Mouse (Mus musculus): Measurements from ENCODE around the gene Fam71a. TPM values are rescaled to one million over a fixed set of nuclear protein-coding genes. Genes with fewer than 3 reads are reported as not detected.
A peak's percentile ranks its signal among the peaks of the same experiment; 100 is the strongest.

Gene Fam71a
- not detected for polyA plus RNA-seq (2017; shearing (Covaris generic))

- ATAC-seq: no peak
Observed at GRCm38 (mm10) chr1:191164717-191165116, at the start of gene Fam71a. TSS of gene Fam71a (minus strand) at chr1:191164817.

- ATAC-seq: no peak
Observed at GRCm38 (mm10) chr1:191211096-191211495, 46.5 kb upstream of the Fam71a start.

GRCm38 (mm10) chr1:191205791-191206190 lies 41.2 kb upstream of the Fam71a start:
- ATAC-seq: no peak

DNA sequence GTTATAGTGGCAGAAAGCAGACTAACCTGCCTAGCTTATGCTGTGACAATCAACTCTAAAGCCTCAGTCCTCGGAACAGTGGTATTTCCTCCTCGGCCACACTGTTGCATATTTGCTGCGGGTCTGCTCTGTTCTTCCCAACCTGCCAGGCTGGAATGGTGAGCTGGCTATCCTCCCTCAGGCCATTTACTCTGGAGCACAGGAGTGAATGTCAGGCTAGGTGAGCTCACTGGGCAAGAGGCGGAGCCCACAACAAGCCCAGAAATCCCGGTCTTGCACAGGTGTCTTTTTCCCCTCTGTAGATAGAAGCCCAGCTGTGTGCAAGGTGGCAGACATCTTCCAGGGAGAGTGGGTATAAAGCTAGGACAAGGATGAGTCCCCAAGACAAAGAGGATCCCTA lies 40.3 kb upstream of the Fam71a start:
- no peak for ATAC-seq

DNA sequence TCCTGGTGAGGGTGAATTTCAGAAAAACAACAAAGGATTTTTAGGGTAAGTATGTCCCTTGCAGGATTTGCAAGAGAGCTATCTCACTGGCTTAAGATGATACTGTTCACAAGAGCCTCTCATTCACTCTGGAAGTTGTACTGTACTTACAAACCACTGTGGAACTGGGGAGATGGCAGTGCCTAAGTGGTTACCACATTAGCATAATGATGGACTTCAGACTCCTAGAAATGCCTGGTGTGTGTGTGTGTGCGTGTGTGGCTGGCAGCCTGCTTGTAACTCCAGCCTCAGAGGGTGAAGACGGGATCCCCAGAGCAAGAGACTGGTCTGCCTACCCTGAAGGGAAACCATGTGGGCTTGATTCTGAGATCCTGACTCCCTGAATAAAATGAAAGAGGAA lies 38.9 kb upstream of the Fam71a start:
- no peak for ATAC-seq

DNA sequence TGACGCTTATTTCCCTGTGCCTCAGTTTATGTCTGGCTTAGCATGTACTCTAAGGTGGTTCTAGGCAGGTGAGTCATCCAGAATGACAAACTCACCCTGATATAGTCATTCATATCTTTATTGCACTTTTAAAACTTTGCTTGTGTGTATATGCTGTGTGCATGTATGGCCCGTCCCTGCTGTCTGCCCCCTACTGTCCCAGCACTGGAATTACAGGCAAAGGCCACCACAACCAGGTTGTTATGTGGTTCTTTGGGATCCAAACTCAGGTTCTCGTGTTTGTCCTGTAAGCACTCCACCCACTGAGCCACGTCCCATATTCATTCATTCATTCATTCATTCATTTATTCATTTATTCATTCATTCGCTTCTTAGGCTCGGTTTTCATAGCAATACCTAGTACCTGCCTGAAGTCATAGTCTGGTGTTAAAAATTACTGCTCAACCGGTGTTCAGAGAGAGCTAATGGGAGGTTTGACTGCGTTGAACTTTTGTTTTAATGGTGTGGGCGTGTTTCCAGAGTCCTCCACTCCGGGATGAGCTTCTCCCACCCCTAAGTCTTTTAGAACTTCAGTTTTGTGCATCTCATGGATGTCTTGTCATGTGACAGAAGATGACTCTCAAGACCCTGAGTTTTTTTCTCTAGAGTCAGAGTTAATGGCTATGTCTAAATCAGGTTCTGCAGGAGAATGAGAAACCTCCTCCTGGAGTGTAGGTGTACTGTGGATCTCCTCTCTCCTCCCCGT lies 37.8 kb upstream of the Fam71a start:
- ATAC-seq: no peak

DNA sequence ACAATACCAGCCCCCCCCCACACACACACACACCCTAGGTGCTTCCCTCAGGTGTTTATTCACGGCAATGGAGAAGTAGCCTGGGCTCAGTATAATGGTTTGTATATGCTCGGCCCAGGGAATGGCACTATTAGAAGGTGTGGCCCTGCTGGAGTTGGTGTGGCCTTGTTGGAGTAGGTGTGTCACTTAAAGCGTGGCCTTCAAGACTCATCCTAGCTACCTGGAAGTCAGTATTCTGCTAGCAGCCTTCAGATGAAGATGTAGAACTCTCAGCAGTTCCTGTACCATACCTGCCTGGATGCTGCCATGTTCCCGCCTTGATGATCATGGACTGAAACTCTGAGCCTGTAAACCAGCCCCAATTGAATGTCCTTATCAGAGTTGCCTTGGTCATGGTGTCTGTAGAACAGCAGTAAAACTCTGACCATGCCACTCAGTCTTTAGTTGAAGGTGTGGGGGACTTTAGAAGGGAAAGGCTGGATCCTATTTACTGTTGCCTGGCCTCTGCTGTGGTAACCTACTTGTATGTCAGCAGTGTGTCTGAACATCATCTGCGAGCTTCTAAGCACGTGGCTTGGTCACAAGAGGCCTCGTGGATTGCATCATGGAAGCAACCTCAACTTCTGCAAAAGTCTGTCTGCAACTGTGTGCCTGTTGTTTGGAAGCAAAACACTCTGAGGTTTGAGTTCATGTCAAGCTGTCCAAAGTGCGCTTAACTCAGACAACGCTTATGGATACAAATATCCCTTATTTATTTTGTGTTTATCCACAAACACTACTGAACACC lies 36.4 kb upstream of the Fam71a start:
- no peak for ATAC-seq

GRCm38 (mm10) chr1:191197916-191198315 lies 33.3 kb upstream of the Fam71a start:
- no peak for ATAC-seq

DNA sequence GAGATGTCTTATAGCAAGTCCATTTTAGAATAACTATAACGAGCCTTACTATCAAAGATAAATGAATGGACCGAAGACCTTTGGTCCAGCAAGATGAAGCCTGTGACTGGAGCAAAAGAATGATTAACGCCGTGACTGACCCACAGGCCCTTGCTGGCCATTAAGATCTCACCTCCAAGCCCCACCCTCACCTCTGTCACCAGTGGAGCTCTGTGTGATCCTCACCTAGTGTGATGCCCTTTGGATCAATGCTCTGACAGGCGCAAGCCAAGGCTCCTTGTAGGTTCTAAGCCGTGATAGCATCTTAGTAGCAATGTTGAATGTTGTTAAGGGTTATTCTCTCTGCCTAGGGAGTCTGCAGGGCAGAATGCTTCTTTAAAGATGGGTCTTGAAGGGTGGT lies 31.4 kb upstream of the Fam71a start:
- ATAC-seq: no peak

GRCm38 (mm10) chr1:191193657-191194424 lies 29.2 kb upstream of the Fam71a start:
- peak; percentile 92 for ATAC-seq

- ATAC-seq: no peak
Observed at GRCm38 (mm10) chr1:191192751-191193150, 28.1 kb upstream of the Fam71a start.

DNA sequence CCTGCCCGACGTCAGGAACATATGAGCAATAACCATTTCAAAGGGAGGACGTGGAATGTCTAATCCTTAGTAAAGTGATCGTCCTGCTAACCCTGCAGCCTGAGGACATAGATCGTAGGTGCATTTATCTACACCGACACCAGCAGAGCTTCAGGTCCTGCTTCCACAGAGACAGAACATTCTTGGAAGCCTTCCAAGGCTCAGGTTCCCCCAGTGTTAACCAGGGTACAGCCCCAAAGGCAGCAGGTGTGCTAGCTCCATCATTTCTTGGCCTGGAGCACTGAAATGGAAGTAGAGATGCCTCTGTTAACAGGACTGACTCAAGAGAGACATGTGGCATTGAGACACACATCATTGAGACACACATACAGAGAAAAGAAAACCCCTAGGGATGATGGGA lies 27.6 kb upstream of the Fam71a start:
- ATAC-seq: no peak

- ATAC-seq: no peak
Observed at GRCm38 (mm10) chr1:191189671-191190372, 25.2 kb upstream of the Fam71a start.

DNA sequence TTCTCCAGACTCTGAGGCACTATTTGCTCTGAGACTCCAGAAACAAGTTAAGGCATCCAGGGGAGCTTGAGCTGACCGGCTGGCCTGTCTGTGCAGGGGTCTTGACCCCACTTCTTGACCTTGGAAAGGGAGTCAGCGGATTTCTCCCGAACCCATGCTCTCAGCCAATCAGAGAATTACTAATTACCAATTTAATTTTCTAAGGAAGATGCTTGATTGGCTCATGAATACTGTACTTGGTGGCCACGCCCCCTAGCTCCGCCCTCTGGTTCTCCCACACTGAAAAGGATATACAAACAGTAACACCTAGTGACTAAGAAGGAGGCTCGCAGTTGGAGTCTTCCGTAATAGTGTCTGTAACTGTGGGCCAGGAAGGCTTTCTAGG lies 21.8 kb upstream of the Fam71a start:
- ATAC-seq: no peak

DNA sequence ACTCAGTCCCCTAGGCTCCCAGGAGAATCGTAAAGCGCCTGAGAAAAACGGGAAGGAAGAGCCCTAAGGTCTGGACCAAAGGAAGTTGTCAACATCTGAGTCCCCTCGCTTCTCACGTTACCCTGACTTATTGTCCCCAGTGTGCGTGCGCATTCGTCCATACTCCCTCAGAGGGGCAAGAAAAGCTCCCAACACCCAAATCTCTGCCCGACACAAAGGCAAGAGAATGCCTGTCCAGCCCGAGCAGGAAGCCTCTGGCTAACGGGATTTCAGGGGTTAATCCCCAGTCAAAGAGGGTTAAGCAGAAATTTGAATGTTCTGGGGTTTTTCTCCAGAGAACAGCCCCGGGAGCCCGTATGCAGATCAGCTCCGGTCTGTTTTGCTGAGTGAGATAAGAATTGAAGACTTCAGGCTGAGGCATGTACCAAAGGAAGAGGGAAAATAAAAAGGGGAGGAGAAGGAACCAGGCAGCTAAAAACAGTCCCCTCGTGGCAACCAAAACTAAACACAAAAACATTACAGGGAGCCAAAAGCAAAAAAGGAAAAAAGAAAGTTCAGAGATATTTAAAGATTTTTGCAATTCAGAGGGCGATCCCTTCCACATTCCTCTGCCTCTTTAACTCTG lies 21.3 kb upstream of the Fam71a start:
- peak; percentile 18 for ATAC-seq

- peak; percentile 9 for ATAC-seq
Observed at GRCm38 (mm10) chr1:191184841-191185251, 20.2 kb upstream of the Fam71a start.

DNA sequence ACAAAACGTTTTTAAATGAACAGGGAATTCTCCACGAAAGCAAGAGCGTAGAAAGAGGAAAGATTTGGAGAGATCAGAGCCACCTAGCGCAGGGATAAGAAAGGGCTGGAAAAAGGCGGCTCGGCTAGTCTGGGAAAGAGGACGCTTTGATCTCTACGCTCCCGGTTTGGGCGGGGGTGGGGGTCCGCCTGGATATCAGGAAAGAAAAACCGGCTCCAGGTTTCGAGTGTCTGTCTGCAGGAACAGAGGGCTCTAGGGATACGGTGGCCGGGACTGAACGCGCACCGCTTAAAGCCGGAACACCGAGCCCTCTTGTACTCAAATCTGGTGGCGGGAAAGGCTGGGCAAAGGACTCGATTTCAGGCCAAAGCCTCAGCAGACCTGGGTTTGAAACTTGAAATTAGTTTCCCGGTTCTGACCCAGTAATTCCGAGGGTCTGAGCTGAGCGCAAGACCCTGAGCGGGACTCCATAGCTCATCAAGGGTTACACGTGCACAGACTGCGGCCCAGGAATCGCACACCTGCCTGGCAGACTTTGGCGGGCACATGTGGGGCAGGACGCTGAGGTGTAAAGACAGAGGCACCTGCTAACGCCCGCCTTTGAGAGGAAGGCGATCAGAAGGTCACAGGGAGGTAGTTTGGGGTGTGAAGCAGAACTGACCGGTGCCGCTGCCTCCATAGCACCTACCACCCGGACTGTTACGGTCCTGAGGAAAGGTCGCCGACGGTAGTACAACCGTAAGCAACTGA lies 19.6 kb upstream of the Fam71a start:
- no peak for ATAC-seq

- ATAC-seq: peak; percentile 56
Observed at GRCm38 (mm10) chr1:191183163-191184065, 18.8 kb upstream of the Fam71a start.

GRCm38 (mm10) chr1:191182431-191183162 lies 18.0 kb upstream of the Fam71a start:
- peak; percentile 19 for ATAC-seq

Measured in CD4-positive, CD25-positive, alpha-beta regulatory T cell, adult 4 months (primary cell).